Mouse (Mus musculus): ENCODE measurements around the gene Gcc1.
A peak's percentile ranks its signal among the peaks of the same experiment; 100 is the strongest.

Gene Gcc1

GRCm38 (mm10) chr6:28428290-28428689 is at the start of gene Gcc1:
Gene Gcc1 (minus strand): TSS chr6:28428390.
- DNase-seq (ENCODE audit: low spot score): no peak

GRCm38 (mm10) chr6:28474839-28475238 is 46.6 kb upstream of the Gcc1 start, which contains the start of gene Snd1:
Gene Snd1 (plus strand): TSS chr6:28475139.
- no peak for DNase-seq (ENCODE audit: low spot score)

- no peak for DNase-seq (ENCODE audit: low spot score)
Observed at GRCm38 (mm10) chr6:28474211-28474610, 46.0 kb upstream of the Gcc1 start.

- no peak for DNase-seq (ENCODE audit: low spot score)
Observed at GRCm38 (mm10) chr6:28471284-28472035, 43.3 kb upstream of the Gcc1 start.

- DNase-seq (ENCODE audit: low spot score): no peak
Observed at GRCm38 (mm10) chr6:28470621-28471020, 42.4 kb upstream of the Gcc1 start.

GRCm38 (mm10) chr6:28470017-28470602 is 41.9 kb upstream of the Gcc1 start:
- no peak for DNase-seq (ENCODE audit: low spot score)

GRCm38 (mm10) chr6:28464630-28465029 is 36.4 kb upstream of the Gcc1 start:
- DNase-seq (ENCODE audit: low spot score): no peak

GRCm38 (mm10) chr6:28460534-28460933 is 32.3 kb upstream of the Gcc1 start:
- DNase-seq (ENCODE audit: low spot score): peak; percentile 33

GRCm38 (mm10) chr6:28459221-28459668 is 31.1 kb upstream of the Gcc1 start:
- peak; percentile 36 for DNase-seq (ENCODE audit: low spot score)

GRCm38 (mm10) chr6:28450977-28451376 is 22.8 kb upstream of the Gcc1 start:
- no peak for DNase-seq (ENCODE audit: low spot score)

- DNase-seq (ENCODE audit: low spot score): no peak
Observed at GRCm38 (mm10) chr6:28450481-28450880, 22.3 kb upstream of the Gcc1 start.

- no peak for DNase-seq (ENCODE audit: low spot score)
Observed at GRCm38 (mm10) chr6:28449253-28449652, 21.1 kb upstream of the Gcc1 start, which contains the start of gene Pax4. Gene Pax4 (minus strand): TSS chr6:28449353.

- no peak for DNase-seq (ENCODE audit: low spot score)
Observed at GRCm38 (mm10) chr6:28447937-28448336, 19.7 kb upstream of the Gcc1 start.

- DNase-seq (ENCODE audit: low spot score): no peak
Observed at GRCm38 (mm10) chr6:28431538-28431855, 3.3 kb upstream of the Gcc1 start.

- DNase-seq (ENCODE audit: low spot score): peak; percentile 71
Observed at GRCm38 (mm10) chr6:28430795-28431537, 2.8 kb upstream of the Gcc1 start.

GRCm38 (mm10) chr6:28429870-28430269 is 1.7 kb upstream of the Gcc1 start:
- DNase-seq (ENCODE audit: low spot score): no peak

- no peak for DNase-seq (ENCODE audit: low spot score)
Observed at GRCm38 (mm10) chr6:28427096-28427839, 922 bp downstream of the Gcc1 start, which contains the start of gene Fscn3. Gene Fscn3 (plus strand): TSS chr6:28427789.

- no peak for DNase-seq (ENCODE audit: low spot score)
Observed at GRCm38 (mm10) chr6:28425019-28425418, 3.2 kb downstream of the Gcc1 start.

GRCm38 (mm10) chr6:28423767-28424695 is 4.2 kb downstream of the Gcc1 start:
- DNase-seq (ENCODE audit: low spot score): peak; percentile 75

- peak; percentile 89 for DNase-seq (ENCODE audit: low spot score)
Observed at GRCm38 (mm10) chr6:28423313-28423712, 4.9 kb downstream of the Gcc1 start, which contains the start of gene Arf5. Gene Arf5 (plus strand): TSS chr6:28423560.
